Mouse (Mus musculus) left cerebral cortex, adult 11 months (tissue): Measurements from ENCODE around the gene Smurf2.
A peak's percentile ranks its signal among the peaks of the same experiment; 100 is the strongest.

Source experiments
- DNase-seq: peaks from one replicate; pipeline ENCODE4 v3.0.0; 2022; ENCODE audit warnings: low spot score

Smurf2 gene

GRCm38 (mm10) chr11:106907253-106907652 is 13.3 kb downstream of the Smurf2 start:
- no peak for DNase-seq

GRCm38 (mm10) chr11:106905707-106906106 is 14.8 kb downstream of the Smurf2 start:
- DNase-seq = no peak

- no peak for DNase-seq
Measured at GRCm38 (mm10) chr11:106899804-106900203, 20.7 kb downstream of the Smurf2 start.

- no peak for DNase-seq
Measured at GRCm38 (mm10) chr11:106896561-106897168, 23.9 kb downstream of the Smurf2 start.

GRCm38 (mm10) chr11:106883656-106884055 is 36.9 kb downstream of the Smurf2 start:
- DNase-seq = no peak

- DNase-seq = no peak
Measured at GRCm38 (mm10) chr11:106872650-106873049, 47.9 kb downstream of the Smurf2 start.

- no peak for DNase-seq
Measured at GRCm38 (mm10) chr11:106851438-106851837, 69.1 kb downstream of the Smurf2 start.

- no peak for DNase-seq
Measured at GRCm38 (mm10) chr11:106842002-106842401, 78.5 kb downstream of the Smurf2 start.

GRCm38 (mm10) chr11:106828079-106828478 is 92.4 kb downstream of the Smurf2 start:
- no peak for DNase-seq

- no peak for DNase-seq
Measured at GRCm38 (mm10) chr11:106824403-106824802, 96.1 kb downstream of the Smurf2 start.

- no peak for DNase-seq
Measured at GRCm38 (mm10) chr11:106823741-106824140, 96.8 kb downstream of the Smurf2 start.

GRCm38 (mm10) chr11:106822911-106823310 is 97.6 kb downstream of the Smurf2 start:
- DNase-seq = peak; percentile 44

- DNase-seq = no peak
Measured at GRCm38 (mm10) chr11:106822491-106822890, 98.0 kb downstream of the Smurf2 start.

- DNase-seq = no peak
Measured at GRCm38 (mm10) chr11:106821397-106821796, 99.1 kb downstream of the Smurf2 start.

GRCm38 (mm10) chr11:106820972-106821371 is 99.5 kb downstream of the Smurf2 start:
- DNase-seq = no peak

- DNase-seq = no peak
Measured at GRCm38 (mm10) chr11:106820252-106820651, 100.3 kb downstream of the Smurf2 start.

- DNase-seq = no peak
Measured at GRCm38 (mm10) chr11:106819595-106819994, 100.9 kb downstream of the Smurf2 start.

- DNase-seq = no peak
Measured at GRCm38 (mm10) chr11:106818341-106818740, 102.2 kb downstream of the Smurf2 start.

GRCm38 (mm10) chr11:106817808-106818207 is 102.7 kb downstream of the Smurf2 start:
- no peak for DNase-seq

- no peak for DNase-seq
Measured at GRCm38 (mm10) chr11:106817156-106817555, 103.4 kb downstream of the Smurf2 start.

- no peak for DNase-seq
Measured at GRCm38 (mm10) chr11:106816316-106816715, 104.2 kb downstream of the Smurf2 start.

GRCm38 (mm10) chr11:106815761-106816160 is 104.8 kb downstream of the Smurf2 start:
- no peak for DNase-seq

- no peak for DNase-seq
Measured at GRCm38 (mm10) chr11:106815331-106815730, 105.2 kb downstream of the Smurf2 start.

- DNase-seq = no peak
Measured at GRCm38 (mm10) chr11:106814601-106815320, 105.8 kb downstream of the Smurf2 start.
